Mouse (Mus musculus): ENCODE measurements around the gene Inpp5e. TPM values are rescaled to one million over a fixed set of nuclear protein-coding genes. Genes with fewer than 3 reads are reported as not detected.
A peak's percentile ranks its signal among the peaks of the same experiment; 100 is the strongest.

The Inpp5e gene
- polyA plus RNA-seq, 1 experiment from 2014 or later = 10.1 TPM

- Histone ChIP-seq H3K27ac (no peak overlapping the region), H3K27me3 (replicated peaks) (no peaks in the 10 kb centered on the region), H3K4me2 (no peak overlapping the region), H3K9me3 (replicated peaks) (no peaks in the 10 kb centered on the region), H3K4me3 (no peak overlapping the region), H3K4me1 (0 out of 2 replicates have a peak, but pooled peaks cover 4% of the 10 kb centered on the region), H3K9ac (no peak overlapping the region), H3K36me3 (peaks cover 15% of the 10 kb centered on the region)
- ATAC-seq = peak; percentile 10; the same call in 1 of the 2 replicates
- WGBS (ENCODE audit: insufficient replicate concordance) = 75% methylated on average over 13 of the region's 13 CpGs
These were observed 50.2 kb downstream of the Inpp5e start for GRCm38 (mm10) chr2:26358667-26359320.

GRCm38 (mm10) chr2:26357484-26357883 is 51.5 kb downstream of the Inpp5e start:
- Histone ChIP-seq H3K4me3 (no peak overlapping the region), H3K36me3 (peaks cover 2% of the 10 kb centered on the region), H3K4me2 (no peak overlapping the region), H3K27me3 (replicated peaks) (no peaks in the 10 kb centered on the region), H3K9ac (no peak overlapping the region), H3K27ac (no peak overlapping the region), H3K4me1 (peaks cover 11% of the 10 kb centered on the region), H3K9me3 (replicated peaks) (no peaks in the 10 kb centered on the region)
- 64% methylated on average over 15 of the region's 15 CpGs for WGBS (ENCODE audit: insufficient replicate concordance)
- no peak for ATAC-seq

DNA sequence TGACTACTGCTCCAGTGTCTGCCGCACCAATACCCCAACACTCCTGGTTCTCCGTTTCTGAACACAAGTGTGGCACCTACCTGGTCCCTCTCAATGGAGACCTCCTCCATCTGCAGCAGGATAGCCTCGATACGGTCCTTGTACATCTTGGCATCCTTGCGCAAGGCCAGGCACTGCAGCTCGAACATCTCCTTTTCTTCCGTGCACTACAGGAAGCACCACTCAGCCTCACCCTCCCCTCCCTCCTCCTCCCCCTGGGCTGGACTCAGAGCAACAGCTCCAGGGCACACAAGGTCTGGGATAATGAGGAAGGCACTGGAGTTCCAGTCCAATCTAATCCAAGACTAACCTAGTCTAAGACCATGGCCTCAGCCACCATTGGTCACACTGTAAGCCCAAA is 52.3 kb downstream of the Inpp5e start:
- no peak overlapping the region for H3K27ac ChIP-seq
- H3K36me3 ChIP-seq = no peaks in the 10 kb centered on the region
- H3K4me1 ChIP-seq = peaks cover 14% of the 10 kb centered on the region
- H3K9ac ChIP-seq = no peak overlapping the region
- 61% methylated on average over 7 of the region's 7 CpGs for WGBS (ENCODE audit: insufficient replicate concordance)
- ATAC-seq = no peak
- no peak overlapping the region for H3K4me2 ChIP-seq
- no peak overlapping the region for H3K4me3 ChIP-seq
- no peaks in the 10 kb centered on the region for H3K9me3 ChIP-seq (replicated peaks)
- H3K27me3 ChIP-seq (replicated peaks) = no peaks in the 10 kb centered on the region

DNA sequence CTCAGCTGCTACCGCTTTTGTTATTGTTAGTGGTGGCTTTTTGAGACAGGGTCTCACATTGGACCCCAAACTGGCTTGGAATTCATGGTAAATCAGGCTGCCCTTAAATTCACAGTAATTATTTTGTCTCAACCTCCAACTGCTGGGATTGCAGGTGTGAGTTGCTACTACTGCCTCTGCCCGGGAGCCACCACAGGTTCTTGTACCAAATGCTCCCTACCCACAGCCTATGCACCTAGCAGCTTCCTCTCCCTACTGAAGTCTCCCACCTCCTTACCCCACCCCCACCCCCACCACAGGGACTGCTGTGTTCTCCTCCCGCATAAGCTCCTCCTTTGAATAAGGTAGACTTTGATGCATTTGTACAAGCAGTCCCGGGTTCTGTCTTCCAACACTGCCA is 52.8 kb downstream of the Inpp5e start:
- H3K4me3 ChIP-seq = no peak overlapping the region
- no peaks in the 10 kb centered on the region for H3K36me3 ChIP-seq
- WGBS (ENCODE audit: insufficient replicate concordance) = 74% methylated on average over 4 of the region's 4 CpGs
- H3K4me2 ChIP-seq = no peak overlapping the region
- no peaks in the 10 kb centered on the region for H3K27me3 ChIP-seq (replicated peaks)
- H3K4me1 ChIP-seq = peaks cover 16% of the 10 kb centered on the region
- no peak overlapping the region for H3K9ac ChIP-seq
- no peak overlapping the region for H3K27ac ChIP-seq
- ATAC-seq = no peak
- H3K9me3 ChIP-seq (replicated peaks) = no peaks in the 10 kb centered on the region

GRCm38 (mm10) chr2:26354401-26354800 is 54.6 kb downstream of the Inpp5e start:
- H3K36me3 ChIP-seq = peaks cover 11% of the 10 kb centered on the region
- no peak overlapping the region for H3K4me3 ChIP-seq
- no peaks in the 10 kb centered on the region for H3K27me3 ChIP-seq (replicated peaks)
- ATAC-seq = no peak
- no peak overlapping the region for H3K27ac ChIP-seq
- H3K4me2 ChIP-seq = no peak overlapping the region
- no peaks in the 10 kb centered on the region for H3K9me3 ChIP-seq (replicated peaks)
- H3K9ac ChIP-seq = no peak overlapping the region
- H3K4me1 ChIP-seq = peaks cover 31% of the 10 kb centered on the region
- WGBS (ENCODE audit: insufficient replicate concordance) = 68% methylated on average over 4 of the region's 4 CpGs

DNA sequence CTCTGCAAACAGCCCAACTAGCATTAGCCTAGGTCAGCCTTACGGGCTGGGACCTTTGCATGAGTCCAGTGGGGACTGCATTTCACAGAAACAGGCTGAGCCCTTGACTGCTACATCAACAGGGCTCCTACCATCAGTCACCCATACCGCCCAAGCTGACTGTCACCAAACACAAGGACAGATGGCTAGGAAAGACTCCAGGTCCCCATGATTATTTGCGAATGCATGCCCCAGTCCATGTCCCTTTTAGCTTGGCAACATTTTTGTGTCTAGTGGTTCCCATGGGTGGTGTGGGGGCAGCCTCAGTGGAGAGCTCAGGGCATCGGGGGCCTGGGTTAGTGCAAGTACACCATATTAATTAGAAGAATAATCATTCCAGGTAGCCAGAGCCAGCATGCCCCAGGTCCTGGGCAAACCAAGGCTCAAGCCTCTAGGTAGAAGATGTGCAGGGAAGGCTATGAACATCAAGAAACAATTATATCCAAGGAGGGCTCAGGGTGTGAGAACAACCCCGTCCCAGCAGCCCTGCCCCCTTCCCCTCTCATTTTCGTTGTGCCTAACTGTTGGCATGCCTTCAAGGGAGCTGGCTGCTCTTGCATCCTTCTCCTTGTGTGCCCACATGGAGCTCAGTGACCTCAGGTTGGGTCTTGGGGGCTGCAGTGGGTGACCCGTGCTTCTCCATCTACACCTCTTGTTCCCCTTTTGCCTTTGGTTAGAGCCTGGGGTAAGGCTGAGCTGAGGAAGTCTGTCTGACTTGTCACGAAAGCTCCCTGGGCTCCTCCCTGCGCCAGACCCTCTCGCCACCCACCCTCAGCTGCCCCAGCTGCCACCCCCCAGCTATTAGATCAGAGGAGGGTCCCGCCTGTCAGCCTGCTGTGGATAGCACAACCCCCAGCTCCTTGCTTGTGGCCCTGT is 55.7 kb downstream of the Inpp5e start:
- ATAC-seq = no peak
- H3K27ac ChIP-seq = no peak overlapping the region

DNA sequence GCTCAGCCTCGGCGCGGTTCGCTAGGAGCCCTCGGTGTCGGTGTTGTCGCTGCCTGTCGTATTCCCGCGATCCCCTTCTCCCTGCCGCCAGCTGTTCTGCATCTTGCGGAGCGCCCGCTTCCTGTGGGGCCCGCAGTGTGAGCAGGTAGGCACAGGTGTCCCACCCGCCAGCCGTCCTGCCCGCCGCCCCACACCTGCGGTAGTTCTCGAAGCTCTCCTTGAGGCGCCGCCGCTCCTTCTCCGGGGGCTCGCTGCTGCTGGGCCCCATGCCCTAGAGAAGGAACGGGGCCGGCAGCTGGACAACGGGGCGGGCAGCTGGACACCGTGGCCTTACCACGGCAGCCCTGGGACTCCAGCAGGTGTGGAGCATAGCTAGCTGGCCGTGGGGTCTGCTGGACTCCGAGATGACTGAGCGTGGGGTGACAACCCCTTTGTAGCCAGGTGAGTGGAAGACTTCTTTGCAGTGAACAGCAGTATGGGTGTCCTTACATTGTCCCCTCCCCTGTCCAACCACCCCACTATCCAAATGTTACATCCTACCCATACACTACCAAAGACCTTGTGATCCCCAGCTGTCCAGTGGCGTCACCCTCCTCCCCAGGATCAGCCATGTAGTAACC is 56.6 kb downstream of the Inpp5e start:
- Histone ChIP-seq H3K27me3 (replicated peaks) (no peaks in the 10 kb centered on the region), H3K27ac (peak overlapping the region; percentile 77), H3K4me2 (peak overlapping the region; percentile 94), H3K36me3 (peaks cover 25% of the 10 kb centered on the region), H3K9ac (peak overlapping the region; percentile 79), H3K4me1 (peaks cover 37% of the 10 kb centered on the region), H3K4me3 (peak overlapping the region; percentile 81), H3K9me3 (replicated peaks) (no peaks in the 10 kb centered on the region)
- peak; percentile 25; the same call in 1 of the 2 replicates for ATAC-seq
- WGBS (ENCODE audit: insufficient replicate concordance) = 5% methylated on average over 36 of the region's 36 CpGs

More for the DNA sequence above, 55.7 kb downstream of the Inpp5e start:
- H3K9me3 ChIP-seq (replicated peaks) = no peaks in the 10 kb centered on the region
- peak overlapping the region; percentile 79 for H3K9ac ChIP-seq
- peak overlapping the region; percentile 81; the same call in 1 of the 2 replicates for H3K4me3 ChIP-seq
- WGBS (ENCODE audit: insufficient replicate concordance) = 78% methylated on average over 11 of the region's 11 CpGs
- peaks cover 19% of the 10 kb centered on the region for H3K36me3 ChIP-seq
- peaks cover 32% of the 10 kb centered on the region for H3K4me1 ChIP-seq
- peak overlapping the region; percentile 94 for H3K4me2 ChIP-seq
- no peaks in the 10 kb centered on the region for H3K27me3 ChIP-seq (replicated peaks)

GRCm38 (mm10) chr2:26351358-26352290 is 57.4 kb downstream of the Inpp5e start, which contains the start of gene Dnlz:
Gene Dnlz (minus strand): TSS chr2:26352110.
- H3K27me3 ChIP-seq (replicated peaks) = no peaks in the 10 kb centered on the region
- H3K27ac ChIP-seq = peak within 1 kb of the TSS; percentile 77
- H3K9me3 ChIP-seq (replicated peaks) = no peaks in the 10 kb centered on the region
- H3K36me3 ChIP-seq = peaks cover 25% of the 10 kb centered on the region
- ATAC-seq = peak; percentile 77
- peak within 1 kb of the TSS; percentile 79 for H3K9ac ChIP-seq
- peak within 1 kb of the TSS; percentile 94 for H3K4me2 ChIP-seq
- WGBS (ENCODE audit: insufficient replicate concordance) = 3% methylated on average over 62 of the region's 62 CpGs
- peak within 1 kb of the TSS; percentile 81 for H3K4me3 ChIP-seq
- peaks cover 37% of the 10 kb centered on the region for H3K4me1 ChIP-seq

DNA sequence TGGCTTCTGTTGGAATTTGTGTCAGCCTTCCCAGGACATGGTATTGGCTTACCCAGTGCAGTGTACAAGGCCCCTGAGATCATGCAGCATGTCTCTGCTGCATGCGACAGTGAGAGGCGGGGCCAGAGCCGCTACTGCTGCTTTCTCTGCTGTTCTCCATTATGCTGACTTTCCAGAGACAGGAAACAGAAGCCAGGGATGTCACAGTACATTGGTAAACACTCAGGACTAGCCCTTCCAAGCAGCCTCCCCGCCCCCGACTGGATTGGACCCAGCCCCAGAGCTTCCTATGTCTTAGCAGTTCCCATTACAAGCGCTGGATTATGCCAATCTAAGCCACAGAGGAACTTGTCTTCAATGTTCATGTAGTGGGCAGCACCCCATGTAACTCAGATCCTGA is 60.8 kb downstream of the Inpp5e start:
- ATAC-seq = no peak
- peaks cover 38% of the 10 kb centered on the region for H3K4me1 ChIP-seq
- no peaks in the 10 kb centered on the region for H3K27me3 ChIP-seq (replicated peaks)
- peaks cover 35% of the 10 kb centered on the region for H3K36me3 ChIP-seq
- no peak overlapping the region for H3K27ac ChIP-seq
- 64% methylated on average over 6 of the region's 6 CpGs for WGBS (ENCODE audit: insufficient replicate concordance)
- H3K9me3 ChIP-seq (replicated peaks) = no peaks in the 10 kb centered on the region
- no peak overlapping the region for H3K4me2 ChIP-seq
- no peak overlapping the region for H3K4me3 ChIP-seq
- H3K9ac ChIP-seq = no peak overlapping the region

Measured in liver, embryonic 12.5 days (tissue).